Mouse (Mus musculus) C2C12 (cell line): Measurements from ENCODE around the gene Psmd11. TPM values are rescaled to one million over a fixed set of nuclear protein-coding genes. Genes with fewer than 3 reads are reported as not detected.

Experiments used
- H3K27me3 ChIP-seq: one replicate; pipeline ENCODE4 v1.6.1; 2011; ENCODE audit not compliant: control insufficient read depth, insufficient read depth, insufficient read length
- H3K36me3 ChIP-seq: one replicate; pipeline ENCODE4 v1.6.1; 2011; ENCODE audit not compliant: control insufficient read depth, insufficient read depth
- H3K4me3 ChIP-seq: one replicate; pipeline ENCODE4 v1.5.1; 2011; ENCODE audit warnings: mild to moderate bottlenecking, control low read depth; ENCODE audit not compliant: poor library complexity, insufficient read depth, severe bottlenecking
- H3K79me2 ChIP-seq: one replicate; pipeline ENCODE4 v1.6.1; 2011; ENCODE audit not compliant: control insufficient read depth, insufficient read depth
- H3K79me3 ChIP-seq: one replicate; pipeline ENCODE4 v1.6.1; 2011; ENCODE audit warnings: low read depth, control low read depth
- H3ac ChIP-seq: one replicate; pipeline ENCODE3; 2011; ENCODE audit warnings: low read depth; ENCODE audit not compliant: control insufficient read depth, insufficient read length
- CEBPB ChIP-seq: IDR thresholded peaks from one replicate; pipeline ENCODE4 v1.6.1; 2011; ENCODE audit warnings: low read depth, mild to moderate bottlenecking, control low read depth, moderate library complexity
- CTCF ChIP-seq: IDR thresholded peaks from one replicate; pipeline ENCODE4 v1.5.1; 2011; ENCODE audit not compliant: control insufficient read depth, insufficient read depth, insufficient read length
- FOSL1 ChIP-seq: IDR thresholded peaks from one replicate; pipeline ENCODE4 v1.8.0; 2011; ENCODE audit warnings: mild to moderate bottlenecking, low read length; ENCODE audit not compliant: poor library complexity, insufficient read depth, severe bottlenecking
- MAX ChIP-seq: IDR thresholded peaks from one replicate; pipeline ENCODE4 v1.6.1; 2011; ENCODE audit warnings: mild to moderate bottlenecking, control low read depth
- MYOD1 ChIP-seq: IDR thresholded peaks from one replicate; pipeline ENCODE4 v1.6.1; 2011; ENCODE audit warnings: low read depth; ENCODE audit not compliant: control insufficient read depth, insufficient read length
- MYOG ChIP-seq: IDR thresholded peaks from one replicate; pipeline ENCODE4 v1.6.1; 2011; ENCODE audit not compliant: control insufficient read depth, insufficient read length; ENCODE audit errors: extremely low read depth
- USF1 ChIP-seq: IDR thresholded peaks from one replicate; pipeline ENCODE4 v1.6.1; 2011; ENCODE audit warnings: low read depth, mild to moderate bottlenecking, control low read depth, moderate library complexity
- polyA plus RNA-seq: library from polyadenylated mRNA; unstranded; fragments of >200 nt; fragmentation: generic; extraction: Trizol; gene quantifications from one replicate; pipeline ENCODE4 v1.2.1, GENCODE M21; 2012; ENCODE audit warnings: missing spikeins

Psmd11 gene
- polyA plus RNA-seq, 1 experiment: 82.9 TPM

GRCm38 (mm10) chr11:80490831-80491230 lies 62.4 kb downstream of the Psmd11 start:
- TF ChIP-seq MAX: no peak
- TF ChIP-seq MYOD1: no peak
- TF ChIP-seq FOSL1: no peak
- TF ChIP-seq MYOG: no peak
- TF ChIP-seq CTCF: no peak
- TF ChIP-seq USF1: no peak
- TF ChIP-seq CEBPB: no peak
- Histone ChIP-seq H3ac (no peak overlapping the region), H3K4me3 (no peak overlapping the region), H3K36me3 (no peaks in the 10 kb centered on the region), H3K79me2 (no peaks in the 10 kb centered on the region), H3K79me3 (no peaks in the 10 kb centered on the region), H3K27me3 (no peaks in the 10 kb centered on the region)

- no peak overlapping the region for H3ac ChIP-seq
- no peak overlapping the region for H3K4me3 ChIP-seq
- no peaks in the 10 kb centered on the region for H3K36me3 ChIP-seq
- H3K27me3 ChIP-seq: no peaks in the 10 kb centered on the region
- H3K79me3 ChIP-seq: no peaks in the 10 kb centered on the region
- TF ChIP-seq USF1 (no peak), CEBPB (no peak), MYOG (no peak), MAX (no peak), MYOD1 (no peak), FOSL1 (no peak), CTCF (no peak)
- no peaks in the 10 kb centered on the region for H3K79me2 ChIP-seq
Observed at GRCm38 (mm10) chr11:80493186-80493585, 64.8 kb downstream of the Psmd11 start.

- H3K79me2 ChIP-seq: no peaks in the 10 kb centered on the region
- H3K36me3 ChIP-seq: no peaks in the 10 kb centered on the region
- H3K4me3 ChIP-seq: no peak overlapping the region
- TF ChIP-seq FOSL1: no peak
- TF ChIP-seq MYOG: no peak
- TF ChIP-seq USF1: no peak
- TF ChIP-seq MYOD1: no peak
- no peak for TF ChIP-seq CTCF
- no peak for TF ChIP-seq MAX
- no peak for TF ChIP-seq CEBPB
- H3K79me3 ChIP-seq: no peaks in the 10 kb centered on the region
- no peaks in the 10 kb centered on the region for H3K27me3 ChIP-seq
- no peak overlapping the region for H3ac ChIP-seq
Observed at GRCm38 (mm10) chr11:80494852-80495251, 66.4 kb downstream of the Psmd11 start.

GRCm38 (mm10) chr11:80495972-80496371 lies 67.6 kb downstream of the Psmd11 start:
- Histone ChIP-seq H3K27me3 (no peaks in the 10 kb centered on the region), H3K79me3 (no peaks in the 10 kb centered on the region), H3ac (no peak overlapping the region), H3K36me3 (no peaks in the 10 kb centered on the region), H3K79me2 (no peaks in the 10 kb centered on the region), H3K4me3 (no peak overlapping the region)
- TF ChIP-seq CEBPB (no peak), MYOD1 (peak; percentile 45), MAX (peak; percentile 67), FOSL1 (peak; percentile 94)

GRCm38 (mm10) chr11:80496640-80497039 lies 68.2 kb downstream of the Psmd11 start:
- H3K36me3 ChIP-seq: no peaks in the 10 kb centered on the region
- H3K79me3 ChIP-seq: no peaks in the 10 kb centered on the region
- no peak overlapping the region for H3K4me3 ChIP-seq
- no peaks in the 10 kb centered on the region for H3K27me3 ChIP-seq
- H3ac ChIP-seq: no peak overlapping the region
- TF ChIP-seq USF1 (no peak), CEBPB (peak; percentile 26), CTCF (no peak), FOSL1 (no peak), MYOG (no peak), MAX (peak; percentile 45), MYOD1 (peak; percentile 3)
- no peaks in the 10 kb centered on the region for H3K79me2 ChIP-seq

GRCm38 (mm10) chr11:80497225-80497919 lies 69.0 kb downstream of the Psmd11 start:
- Histone ChIP-seq H3K79me2 (no peaks in the 10 kb centered on the region), H3K27me3 (no peaks in the 10 kb centered on the region), H3K36me3 (no peaks in the 10 kb centered on the region), H3K4me3 (no peak overlapping the region), H3K79me3 (no peaks in the 10 kb centered on the region), H3ac (no peak overlapping the region)
- TF ChIP-seq USF1 (no peak), FOSL1 (no peak), CTCF (no peak), CEBPB (no peak), MYOG (no peak), MAX (no peak), MYOD1 (no peak)
